Mouse (Mus musculus): ENCODE data around the gene Bola2.
"Not testable (repeated sequence)": the region's sequence is repeated elsewhere in the genome, so short reads cannot be mapped to it uniquely, and the experiment has no call there.

The Bola2 gene

DNA sequence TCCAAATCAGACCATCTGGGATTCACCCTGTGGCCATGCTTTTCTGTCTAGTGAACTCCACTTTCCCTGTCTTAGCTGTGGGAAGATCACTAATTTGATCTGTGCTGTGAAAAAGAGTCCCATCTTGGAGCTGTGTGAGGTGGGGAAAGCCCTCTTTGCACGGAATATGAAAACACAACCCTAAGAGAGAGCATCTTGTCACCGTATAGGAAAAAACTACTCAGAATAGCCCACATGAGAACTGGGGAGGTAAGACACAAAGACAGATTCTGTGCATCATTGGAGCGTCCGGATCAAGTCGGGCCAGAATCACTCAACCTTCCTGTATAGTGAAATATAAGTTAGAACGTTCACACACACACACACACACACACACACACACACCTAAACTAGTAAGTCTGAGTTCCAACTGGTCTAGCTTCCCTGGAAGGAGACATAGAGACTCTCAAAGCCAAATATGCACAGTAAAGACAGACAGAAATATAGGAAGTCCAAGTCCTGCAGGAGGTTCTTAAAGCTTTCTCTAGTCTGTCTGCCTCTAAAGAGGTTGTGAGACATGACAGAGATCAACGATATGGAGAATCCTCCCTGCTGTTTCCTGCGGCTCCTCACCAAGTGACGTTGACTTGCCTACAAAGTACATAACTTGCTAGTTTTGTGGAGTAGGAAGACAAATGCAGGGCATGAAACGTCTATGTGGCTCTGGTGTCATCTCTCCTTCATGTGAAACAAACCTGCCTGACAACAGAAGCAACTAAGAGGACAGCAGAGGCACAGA is 13.2 kb downstream of the Bola2 start:
- DNase-seq (ENCODE audit: extremely low spot score, low spot score) = no peak

DNA sequence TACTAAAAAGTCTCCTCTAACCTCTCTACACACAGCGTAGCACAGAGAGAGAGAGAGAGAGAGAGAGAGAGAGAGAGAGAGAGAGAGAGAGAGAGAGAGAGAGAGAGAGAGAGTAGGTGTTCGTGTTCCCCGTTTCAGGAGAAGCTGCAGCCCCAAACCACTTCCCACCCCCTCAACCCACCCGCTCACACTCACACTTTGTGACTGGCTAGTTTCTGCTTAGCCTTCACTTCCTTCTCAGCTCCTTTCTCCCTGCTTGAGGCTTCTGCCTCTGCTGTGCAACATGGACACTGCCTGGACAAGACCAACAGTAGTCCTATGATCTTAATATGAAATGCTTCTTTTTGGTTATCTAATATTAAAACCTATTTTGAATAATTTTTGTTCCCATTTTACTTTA is 15.1 kb downstream of the Bola2 start:
- DNase-seq (ENCODE audit: extremely low spot score, low spot score) = no peak

DNA sequence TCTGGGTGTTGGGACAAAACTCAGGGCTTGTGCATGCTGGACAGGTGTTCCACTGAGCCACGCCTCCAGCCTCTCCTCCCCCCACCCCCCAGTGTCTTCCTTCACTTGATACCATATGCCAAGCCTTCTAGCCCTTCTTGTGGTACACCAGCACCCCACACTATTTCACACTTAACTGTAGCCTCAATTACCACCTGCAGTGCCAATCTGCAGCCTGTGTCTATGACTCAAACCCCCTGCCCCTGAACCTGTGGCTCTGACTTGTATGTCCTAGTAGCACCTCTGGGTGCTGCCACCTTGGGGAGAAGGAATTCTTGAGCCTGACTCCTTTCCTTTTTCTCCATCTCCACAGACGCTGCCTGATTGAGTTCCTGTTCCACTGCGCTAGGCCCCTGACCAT is 16.7 kb downstream of the Bola2 start:
- DNase-seq (ENCODE audit: extremely low spot score, low spot score) = no peak

DNA sequence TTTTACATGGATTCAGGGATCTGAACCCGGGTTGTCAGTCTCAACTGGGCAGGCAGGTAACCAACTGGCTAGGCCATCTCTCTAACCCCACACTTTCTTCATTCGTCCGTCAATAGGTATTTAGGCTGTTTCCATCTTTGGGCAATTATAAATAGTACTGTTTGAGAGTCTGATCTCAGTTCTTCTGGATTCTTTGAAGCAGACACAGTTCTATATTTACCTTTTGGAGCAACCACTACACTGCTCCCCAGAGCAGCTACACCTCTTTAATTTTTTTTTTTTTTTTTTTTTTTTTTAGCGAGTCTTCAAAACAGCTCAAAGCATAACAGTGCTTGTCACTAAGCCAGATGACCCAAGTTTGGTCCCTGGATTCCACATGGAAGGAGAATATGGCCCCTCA is 20.5 kb downstream of the Bola2 start:
- DNase-seq (ENCODE audit: extremely low spot score, low spot score) = no peak

DNA sequence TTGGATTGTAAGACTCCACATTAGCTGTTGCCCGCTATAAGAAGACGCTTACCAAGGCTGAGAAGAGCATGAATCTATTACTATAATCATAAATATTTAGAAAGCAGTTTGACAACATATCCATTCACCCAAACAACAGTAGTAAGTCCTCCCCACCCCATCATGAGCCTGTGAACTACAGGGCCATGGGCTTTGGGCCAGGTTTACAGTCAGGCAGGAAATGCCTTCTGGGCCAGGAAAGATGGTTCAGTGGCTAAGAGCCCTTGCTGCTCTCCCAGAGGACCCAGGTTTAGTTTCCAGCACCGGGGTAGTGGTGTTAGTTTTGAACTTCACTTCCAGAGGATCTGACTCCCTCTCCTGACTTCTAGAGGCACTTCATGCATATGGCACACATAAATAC is 22.4 kb downstream of the Bola2 start:
- DNase-seq (ENCODE audit: extremely low spot score, low spot score) = no peak

DNA sequence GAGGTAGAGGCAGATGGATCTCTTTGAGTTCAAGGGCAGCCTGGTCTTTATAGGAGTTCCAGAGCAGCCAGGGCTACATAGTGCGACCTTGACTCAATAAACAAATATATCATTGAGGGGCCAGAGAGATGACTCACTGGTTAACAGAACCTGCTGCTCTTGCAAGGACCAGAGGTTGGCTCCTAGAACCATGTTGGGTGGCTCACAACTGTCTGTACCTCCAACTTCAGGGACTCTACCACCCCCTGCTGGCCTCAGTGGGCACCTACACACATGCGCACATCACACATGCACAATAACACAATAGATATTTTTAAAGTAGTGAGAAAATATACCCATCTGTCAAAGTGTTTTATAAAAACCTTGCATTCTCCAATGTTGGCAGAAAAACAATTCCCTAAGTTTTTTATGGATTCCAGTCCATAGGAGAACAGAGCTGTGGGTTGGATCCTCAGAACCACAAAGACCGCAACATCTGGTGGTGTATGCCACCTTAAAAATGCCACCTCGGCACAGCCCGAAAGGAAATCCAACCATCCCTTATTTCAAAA is 23.7 kb downstream of the Bola2 start:
- DNase-seq (ENCODE audit: extremely low spot score, low spot score) = no peak

DNA sequence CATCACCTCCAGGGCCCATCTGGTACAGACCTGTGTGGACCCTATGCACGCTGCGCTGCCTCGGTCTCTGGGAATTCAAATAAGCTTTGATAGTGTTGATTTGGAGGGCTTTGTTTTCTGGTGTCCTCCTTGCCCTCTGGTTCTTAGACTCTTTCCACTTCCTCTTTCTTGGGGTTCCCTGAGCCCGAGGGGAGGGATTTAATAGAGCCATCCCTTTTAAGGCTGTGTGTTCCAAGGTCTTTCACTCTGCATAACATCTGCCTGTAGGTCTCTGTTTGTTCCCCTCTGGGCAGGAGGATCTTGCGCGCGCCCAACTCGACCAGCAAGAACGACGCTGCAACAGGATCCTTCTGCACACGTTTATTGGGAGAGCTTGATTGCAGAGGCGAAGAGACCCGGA is 26.4 kb downstream of the Bola2 start:
- DNase-seq (ENCODE audit: extremely low spot score, low spot score) = no peak

DNA sequence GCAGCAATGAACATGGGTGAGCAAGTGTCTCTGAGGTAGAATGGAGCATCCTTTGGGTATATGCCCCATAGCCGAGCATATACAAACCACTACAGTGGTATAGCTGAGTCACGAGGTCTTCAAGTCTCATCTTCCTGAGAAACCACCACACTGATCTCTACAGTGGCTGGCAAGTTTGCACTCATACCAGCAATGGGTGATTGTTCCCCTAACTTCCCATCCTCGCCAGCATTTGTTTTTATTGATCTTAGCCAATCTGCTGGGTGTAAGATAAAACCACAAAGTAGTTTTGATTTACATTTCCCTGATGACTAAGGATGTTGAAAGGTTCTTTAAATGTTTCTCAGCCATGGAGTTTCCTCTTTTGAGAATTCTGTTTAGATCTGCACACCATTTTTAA is 29.9 kb downstream of the Bola2 start:
- DNase-seq (ENCODE audit: extremely low spot score, low spot score) = no peak

DNA sequence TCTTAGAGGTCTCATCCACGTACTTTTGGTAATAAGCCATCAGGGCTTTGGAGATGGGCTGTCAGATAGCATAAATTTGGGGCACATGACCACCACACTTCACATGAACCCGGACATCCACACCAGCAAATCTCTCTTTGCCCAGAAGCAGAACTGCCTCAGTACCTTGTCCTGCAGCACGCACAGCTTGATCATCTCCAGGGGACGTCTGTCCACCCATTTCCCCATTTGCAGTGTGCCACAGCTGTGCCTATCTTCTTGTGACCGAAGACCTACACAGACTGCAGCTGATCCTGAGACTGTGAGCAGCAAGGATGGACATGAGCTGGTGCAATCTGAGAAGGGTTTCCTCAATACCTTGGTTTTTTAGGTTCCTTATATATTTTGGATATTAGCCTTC is 30.5 kb downstream of the Bola2 start:
- no peak for DNase-seq (ENCODE audit: extremely low spot score, low spot score)

DNA sequence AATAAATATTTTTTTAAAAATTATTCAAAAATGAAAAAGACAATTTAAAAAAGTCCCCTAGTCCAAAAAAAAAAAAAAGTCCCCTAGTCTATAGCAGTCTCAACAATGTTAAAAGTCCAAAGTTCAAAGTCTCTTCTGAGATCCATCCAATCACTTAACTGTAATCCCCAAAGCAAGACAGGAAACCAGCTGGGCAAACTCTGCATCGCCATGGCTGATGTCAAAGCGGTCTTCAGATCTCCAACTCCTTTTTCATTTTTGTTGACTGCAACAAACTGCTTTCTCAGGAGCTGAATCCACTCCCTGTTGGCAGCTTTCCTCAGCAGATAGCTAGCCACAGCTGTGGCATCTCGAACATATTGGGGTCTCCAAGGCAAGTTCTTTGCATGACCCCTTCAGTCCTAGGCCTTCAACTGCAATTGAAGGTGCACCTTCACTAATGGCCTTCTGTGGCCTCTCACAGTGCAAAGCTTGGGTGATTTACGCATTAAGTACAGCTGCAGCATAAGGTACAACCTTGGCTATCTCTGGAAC is 35.1 kb downstream of the Bola2 start:
- not testable (repeated sequence) for DNase-seq (ENCODE audit: extremely low spot score, low spot score)

DNA sequence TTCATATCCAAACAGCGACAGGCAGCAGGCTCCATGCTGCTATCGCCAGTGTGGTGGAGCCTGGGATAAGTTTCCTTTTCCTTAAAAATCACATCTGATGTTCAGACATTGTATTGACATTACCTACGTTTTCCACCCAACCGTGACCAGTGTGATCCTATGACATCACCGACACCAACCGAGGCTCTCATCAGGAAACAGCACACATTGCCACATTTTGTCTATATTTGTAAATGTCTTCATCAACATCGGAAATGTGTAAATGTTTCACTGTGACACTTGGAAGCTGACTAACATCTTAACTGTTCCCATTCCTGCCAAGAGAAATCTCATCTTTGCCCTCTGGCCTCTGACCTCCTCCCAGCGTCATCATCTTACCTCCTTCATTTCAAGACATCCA is 40.9 kb downstream of the Bola2 start:
- DNase-seq (ENCODE audit: extremely low spot score, low spot score) = no peak

DNA sequence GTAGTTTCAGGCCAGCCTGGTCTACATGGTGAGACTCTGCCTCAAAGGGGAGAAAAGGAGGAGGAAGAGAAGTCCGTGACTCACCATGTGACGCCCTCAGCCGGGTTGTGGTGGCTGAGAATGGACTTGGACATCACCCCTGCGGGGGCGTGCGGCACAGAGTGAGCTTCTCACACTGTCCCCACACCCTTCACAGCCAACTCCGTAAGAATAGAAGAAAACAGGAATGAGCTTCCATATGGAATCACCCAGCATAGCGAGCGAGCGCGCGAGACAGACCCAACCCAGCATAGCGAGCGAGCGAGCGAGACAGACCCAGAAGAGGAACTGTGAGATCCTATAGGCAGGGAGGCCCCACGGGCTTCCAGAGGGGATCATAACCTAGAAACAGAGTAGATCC is 44.4 kb downstream of the Bola2 start:
- no peak for DNase-seq (ENCODE audit: extremely low spot score, low spot score)

DNA sequence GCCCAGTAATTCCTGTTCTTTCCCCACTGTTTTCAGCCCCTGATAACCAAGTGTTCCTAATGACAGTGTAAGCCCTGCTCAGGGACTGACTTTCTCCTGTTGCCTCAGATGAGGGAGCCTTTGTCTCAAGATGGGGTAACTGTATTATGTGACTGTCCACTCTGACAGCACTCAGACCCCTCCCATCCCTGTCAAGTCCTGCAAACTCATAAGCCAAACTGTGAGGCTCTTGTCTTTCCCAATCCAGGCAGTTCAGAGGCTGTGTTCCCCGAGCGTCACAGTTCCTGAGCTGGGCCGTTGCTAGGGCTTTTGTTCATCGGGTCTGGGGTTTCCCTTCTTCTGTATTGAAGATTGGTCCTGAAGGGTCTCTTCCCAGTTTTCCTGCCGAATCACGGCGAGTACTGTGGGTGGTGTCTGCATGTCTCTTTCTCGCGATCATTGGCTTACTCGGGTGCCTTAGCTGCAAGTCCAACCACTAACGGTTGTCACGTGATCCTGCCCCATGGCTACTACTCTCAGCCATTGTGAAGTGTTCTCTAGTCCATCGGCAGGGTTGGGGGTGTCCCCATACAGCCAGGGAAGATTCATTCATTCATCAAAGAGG is 45.0 kb downstream of the Bola2 start:
- no peak for DNase-seq (ENCODE audit: extremely low spot score, low spot score)

DNA sequence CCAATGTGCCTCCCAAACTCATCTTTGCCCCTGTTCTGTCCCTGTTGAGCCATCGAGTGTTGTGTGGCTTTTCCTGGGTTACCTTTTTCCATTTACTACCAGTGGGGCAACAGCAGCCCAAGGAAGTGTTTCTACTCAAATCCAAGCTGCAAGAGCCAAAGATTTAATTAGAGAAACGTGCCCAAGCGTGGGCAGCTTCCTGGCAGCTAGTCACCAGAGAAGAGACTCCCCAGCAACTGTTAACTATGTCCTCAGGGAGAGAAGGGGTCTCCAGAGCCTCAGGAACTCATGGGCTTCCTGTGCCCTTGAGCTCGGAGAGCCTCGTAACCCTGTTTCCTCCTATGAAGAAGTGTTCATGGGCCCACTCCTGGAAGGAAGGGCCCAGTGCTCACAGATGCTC is 45.8 kb downstream of the Bola2 start:
- DNase-seq (ENCODE audit: extremely low spot score, low spot score) = no peak

DNA sequence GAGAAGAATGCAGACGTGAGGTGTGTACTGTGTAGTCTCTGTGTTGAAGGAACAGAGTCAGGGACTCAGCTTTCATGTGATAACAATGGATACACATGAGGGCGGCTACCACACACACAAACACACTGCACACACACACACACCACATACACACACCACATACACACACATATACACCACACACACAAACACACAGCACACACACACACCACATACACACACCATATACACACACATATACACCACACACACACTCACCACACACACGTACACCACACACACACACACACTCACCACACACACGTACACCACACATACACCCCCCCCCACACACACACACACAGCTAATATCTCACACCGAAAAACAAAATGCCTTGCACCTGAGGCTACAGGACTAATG is 46.3 kb downstream of the Bola2 start:
- no peak for DNase-seq (ENCODE audit: extremely low spot score, low spot score)

DNA sequence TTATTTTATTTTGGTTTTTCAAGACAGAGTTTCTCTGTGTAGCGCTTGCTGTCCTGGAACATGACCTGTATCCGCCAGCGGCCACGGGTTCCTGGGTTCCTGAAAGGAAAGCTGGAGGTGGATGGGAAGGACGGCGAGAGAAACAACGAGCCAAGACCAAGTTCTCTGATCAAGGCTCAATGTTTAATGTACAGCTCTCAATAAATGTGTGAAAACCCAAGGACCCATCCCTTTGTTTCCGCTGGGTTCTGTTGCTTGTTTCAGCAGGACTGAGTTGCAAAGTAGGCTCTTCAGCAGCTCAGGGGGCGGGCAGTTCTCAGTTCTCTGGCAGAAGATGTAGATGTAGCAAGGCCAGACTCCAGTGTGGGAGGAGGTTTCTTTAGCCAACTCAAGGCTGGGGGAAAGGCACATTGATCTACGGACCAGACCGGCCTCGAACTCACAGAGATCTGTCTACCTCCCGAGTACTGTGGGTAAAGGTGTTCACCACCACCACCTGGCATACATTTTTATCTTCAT is 46.8 kb downstream of the Bola2 start:
- no peak for DNase-seq (ENCODE audit: extremely low spot score, low spot score)

DNA sequence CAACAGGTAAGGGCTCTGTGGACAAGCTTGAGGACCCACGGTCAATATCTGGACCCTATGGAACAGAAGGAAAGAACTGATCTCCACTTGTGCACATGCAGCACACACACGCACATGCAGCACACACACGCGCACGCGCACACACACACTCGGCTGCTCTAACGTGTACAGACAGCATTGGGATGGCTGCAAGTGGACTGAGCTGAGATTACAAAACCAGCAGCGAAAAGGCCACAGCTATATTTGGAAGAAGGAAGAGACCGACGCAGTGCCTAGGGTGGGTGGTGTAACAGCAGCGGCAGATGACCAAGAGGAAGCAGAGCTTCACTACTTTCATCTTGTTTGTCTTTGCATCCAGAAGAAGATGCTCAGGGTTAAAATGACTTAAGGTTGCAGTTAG is 50.9 kb downstream of the Bola2 start:
- no peak for DNase-seq (ENCODE audit: extremely low spot score, low spot score)

DNA sequence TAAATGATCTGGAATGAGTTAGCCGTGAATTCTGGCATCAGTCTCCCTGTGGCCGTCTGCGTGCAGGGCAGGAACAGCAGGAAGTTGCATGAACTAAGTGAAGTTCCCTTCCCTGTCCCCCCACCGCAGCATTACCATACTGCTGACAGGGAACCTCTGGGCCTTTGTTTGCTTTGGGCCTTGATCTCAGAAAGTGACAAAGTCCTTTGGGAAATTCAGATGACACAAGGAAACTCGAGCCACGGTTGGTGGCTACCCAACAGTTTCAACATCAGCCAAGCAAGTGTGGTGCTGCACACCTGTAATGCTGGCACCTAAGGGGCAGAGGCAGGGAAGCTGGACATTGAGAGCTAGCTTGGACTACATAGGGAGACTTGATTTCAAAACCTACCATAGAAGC is 51.6 kb downstream of the Bola2 start:
- no peak for DNase-seq (ENCODE audit: extremely low spot score, low spot score)

DNA sequence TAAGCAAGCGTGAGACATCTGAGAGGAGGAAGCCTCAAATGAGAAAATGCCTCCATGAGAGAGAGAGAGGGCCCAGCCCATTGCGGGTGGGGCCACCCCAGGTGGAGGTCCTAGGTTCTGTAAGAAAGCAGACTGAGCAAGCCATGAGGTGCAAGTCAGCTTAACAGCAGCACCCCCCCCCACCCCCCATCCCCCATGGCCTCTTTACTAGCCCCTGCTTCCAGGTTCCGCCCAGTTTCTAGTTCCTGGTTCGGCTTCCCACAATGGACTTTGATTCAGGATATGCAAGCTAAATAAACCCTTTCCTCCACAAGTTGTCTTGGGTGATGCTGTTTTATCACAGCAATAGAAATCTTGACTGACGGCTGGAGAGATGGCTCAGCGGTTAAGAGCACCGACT is 53.6 kb downstream of the Bola2 start:
- no peak for DNase-seq (ENCODE audit: extremely low spot score, low spot score)
